Mouse (Mus musculus) testis, adult 2 months (tissue): ENCODE results near the gene Calu.

Source experiments
- CTCF ChIP-seq: fragments of 200-500 bp; IDR thresholded peaks from 2 replicates; pipeline ENCODE4 v1.5.1; 2012; ENCODE audit warnings: low read depth, mild to moderate bottlenecking, inconsistent platforms, low read length, moderate library complexity; ENCODE audit not compliant: control insufficient read depth, insufficient read depth, insufficient replicate concordance
- POLR2A ChIP-seq: fragments of 200-500 bp; IDR thresholded peaks from 2 replicates; pipeline ENCODE4 v1.6.1; 2012; ENCODE audit warnings: low read depth, mild to moderate bottlenecking, inconsistent platforms, low read length, moderate library complexity; ENCODE audit not compliant: control insufficient read depth

DNA sequence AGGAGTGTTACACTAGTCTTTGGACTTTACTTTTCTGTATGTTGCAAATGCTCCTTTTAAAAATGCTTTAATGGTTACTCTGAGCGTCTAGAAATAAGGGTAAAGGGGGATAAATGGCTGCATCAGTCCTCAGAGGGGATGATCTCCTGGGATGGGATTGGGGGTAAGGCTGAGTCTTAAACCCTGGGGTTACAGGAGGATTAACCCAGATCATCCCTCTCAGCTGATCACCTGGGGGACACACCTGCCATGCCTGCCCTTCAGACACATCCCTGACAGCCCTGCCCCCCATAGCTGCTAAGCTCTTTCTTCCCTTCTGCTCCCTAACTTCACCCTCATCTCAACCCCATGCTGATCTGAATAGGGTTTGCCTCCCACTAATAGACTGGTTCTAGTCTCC, 46.4 kb downstream of the Calu start:
- no peak for TF ChIP-seq CTCF
- TF ChIP-seq POLR2A, result no peak
